Mouse (Mus musculus): ENCODE data around the gene Ak9. TPM values are rescaled to one million over a fixed set of nuclear protein-coding genes. Genes with fewer than 3 reads are reported as not detected.
A peak's percentile ranks its signal among the peaks of the same experiment; 100 is the strongest.

Gene Ak9
- polyA plus RNA-seq, 1 experiment from 2014 or later: 0.03 TPM

DNA sequence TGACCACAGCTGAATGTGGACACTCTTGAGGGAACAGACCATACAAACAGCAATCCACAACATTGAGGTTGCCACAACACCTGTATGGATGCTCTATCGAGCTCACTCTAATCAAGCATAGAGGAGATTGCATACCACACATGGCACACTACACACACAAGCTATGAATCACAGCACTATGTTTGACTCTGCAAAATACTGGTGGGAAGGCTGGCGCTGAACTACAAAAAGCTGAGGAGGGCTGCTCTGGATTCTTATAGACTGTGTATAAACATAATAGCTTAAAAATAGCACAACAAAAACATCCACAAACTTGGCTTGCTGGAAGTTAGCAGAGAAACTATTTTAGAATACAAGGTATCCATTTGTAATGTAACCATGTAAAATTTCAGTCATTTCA is 23.0 kb upstream of the Ak9 start:
- no peak for ATAC-seq (ENCODE audit: insufficient number of reproducible peaks, low FRiP score, low TSS enrichment, low read depth)
- Histone ChIP-seq H3K27ac (replicated peaks; ENCODE audit: low read depth, low read length) (no peak overlapping the region), H3K4me1 (ENCODE audit: control insufficient read depth, insufficient read depth, low read length) (no peaks in the 10 kb centered on the region), H3K9ac (ENCODE audit: low read length) (no peak overlapping the region), H3K4me2 (ENCODE audit: low read depth, severe bottlenecking) (no peak overlapping the region), H3K36me3 (ENCODE audit: control insufficient read depth, insufficient read depth, low read length) (no peaks in the 10 kb centered on the region), H3K9me3 (ENCODE audit: control insufficient read depth, low read length) (no peaks in the 10 kb centered on the region), H3K4me3 (ENCODE audit: low read depth, low read length) (no peak overlapping the region), H3K27me3 (ENCODE audit: control insufficient read depth, insufficient read depth, low read length) (no peaks in the 10 kb centered on the region)
- DNase-seq (ENCODE audit: low spot score): no peak
- 91% methylated on average over 2 of the region's 2 CpGs for WGBS

DNA sequence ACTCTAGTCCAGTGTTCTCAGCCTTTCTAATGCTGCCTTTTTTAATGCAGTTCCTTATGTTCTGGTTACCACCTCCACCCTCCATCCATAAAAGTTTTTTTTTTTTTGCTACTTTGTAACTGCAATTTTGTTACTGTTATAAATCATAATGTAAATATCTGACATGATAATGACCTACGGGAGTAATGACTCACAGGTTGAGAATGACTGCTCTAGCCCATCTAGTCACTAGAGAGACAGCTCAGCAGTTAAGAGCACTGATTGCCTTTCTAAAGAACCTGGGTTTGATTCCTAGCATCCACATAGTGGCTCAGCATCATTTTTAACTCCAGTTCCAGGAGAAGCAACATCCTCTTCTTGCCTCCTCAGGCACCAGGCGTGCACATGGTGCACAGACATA is 21.7 kb upstream of the Ak9 start:
- no peaks in the 10 kb centered on the region for H3K36me3 ChIP-seq (ENCODE audit: control insufficient read depth, insufficient read depth, low read length)
- no peak overlapping the region for H3K4me3 ChIP-seq (ENCODE audit: low read depth, low read length)
- H3K9ac ChIP-seq (ENCODE audit: low read length): no peak overlapping the region
- no peaks in the 10 kb centered on the region for H3K9me3 ChIP-seq (ENCODE audit: control insufficient read depth, low read length)
- ATAC-seq (ENCODE audit: insufficient number of reproducible peaks, low FRiP score, low TSS enrichment, low read depth): no peak
- no peak for DNase-seq (ENCODE audit: low spot score)
- no peaks in the 10 kb centered on the region for H3K27me3 ChIP-seq (ENCODE audit: control insufficient read depth, insufficient read depth, low read length)
- no peak overlapping the region for H3K4me2 ChIP-seq (ENCODE audit: low read depth, severe bottlenecking)
- H3K4me1 ChIP-seq (ENCODE audit: control insufficient read depth, insufficient read depth, low read length): no peaks in the 10 kb centered on the region
- 82% methylated on average over 2 of the region's 2 CpGs for WGBS
- H3K27ac ChIP-seq (replicated peaks; ENCODE audit: low read depth, low read length): no peak overlapping the region

DNA sequence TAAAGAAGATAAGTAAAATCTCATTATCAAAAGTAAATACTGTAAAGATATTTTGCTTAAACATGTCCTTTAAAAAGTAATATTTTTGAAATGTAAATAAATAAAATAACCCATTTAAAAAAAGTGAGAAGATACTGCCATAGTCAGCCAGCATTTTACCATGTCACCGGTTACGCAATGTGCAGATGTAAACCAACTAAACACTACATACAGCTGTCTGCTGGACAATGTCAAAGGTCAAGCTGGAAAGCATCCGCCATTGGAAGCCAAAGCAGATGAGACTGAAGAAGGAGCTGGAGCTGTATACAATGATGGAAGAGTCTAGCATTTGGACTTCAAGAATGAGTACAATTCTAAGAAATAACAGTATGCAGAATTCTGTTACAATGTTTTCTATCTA is 16.2 kb upstream of the Ak9 start:
- H3K27ac ChIP-seq (replicated peaks; ENCODE audit: low read depth, low read length): no peak overlapping the region
- no peak overlapping the region for H3K9ac ChIP-seq (ENCODE audit: low read length)
- H3K4me3 ChIP-seq (ENCODE audit: low read depth, low read length): no peak overlapping the region
- H3K4me2 ChIP-seq (ENCODE audit: low read depth, severe bottlenecking): no peak overlapping the region
- H3K36me3 ChIP-seq (ENCODE audit: control insufficient read depth, insufficient read depth, low read length): no peaks in the 10 kb centered on the region
- ATAC-seq (ENCODE audit: insufficient number of reproducible peaks, low FRiP score, low TSS enrichment, low read depth) (no peak), DNase-seq (ENCODE audit: low spot score) (no peak)
- 80% methylated on average over 3 of the region's 3 CpGs for WGBS
- H3K27me3 ChIP-seq (ENCODE audit: control insufficient read depth, insufficient read depth, low read length): no peaks in the 10 kb centered on the region
- no peaks in the 10 kb centered on the region for H3K9me3 ChIP-seq (ENCODE audit: control insufficient read depth, low read length)
- H3K4me1 ChIP-seq (ENCODE audit: control insufficient read depth, insufficient read depth, low read length): no peaks in the 10 kb centered on the region

DNA sequence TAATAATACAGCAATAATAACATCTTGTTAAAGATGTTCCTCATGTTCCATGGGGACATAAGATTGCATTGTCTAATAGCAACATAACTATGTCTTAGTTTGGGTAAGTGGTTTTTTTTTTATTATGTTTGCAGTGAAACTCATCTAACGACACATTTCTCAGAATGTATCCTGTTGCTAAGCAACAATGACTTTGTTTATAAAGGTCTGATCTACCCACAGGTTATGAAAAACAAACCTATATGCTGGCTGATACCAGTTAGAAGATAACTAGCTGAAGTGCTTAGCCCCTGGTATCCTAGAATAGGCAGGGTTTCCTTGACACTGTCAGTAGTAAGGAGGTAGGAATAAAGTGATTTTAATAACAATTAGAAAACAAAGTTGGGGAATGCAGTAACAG is 15.7 kb upstream of the Ak9 start:
- Histone ChIP-seq H3K4me1 (ENCODE audit: control insufficient read depth, insufficient read depth, low read length) (0 out of 2 replicates have a peak, but pooled peaks cover 1% of the 10 kb centered on the region), H3K27me3 (ENCODE audit: control insufficient read depth, insufficient read depth, low read length) (no peaks in the 10 kb centered on the region), H3K4me3 (ENCODE audit: low read depth, low read length) (no peak overlapping the region), H3K4me2 (ENCODE audit: low read depth, severe bottlenecking) (no peak overlapping the region), H3K9ac (ENCODE audit: low read length) (no peak overlapping the region), H3K9me3 (ENCODE audit: control insufficient read depth, low read length) (no peaks in the 10 kb centered on the region), H3K36me3 (ENCODE audit: control insufficient read depth, insufficient read depth, low read length) (no peaks in the 10 kb centered on the region), H3K27ac (replicated peaks; ENCODE audit: low read depth, low read length) (no peak overlapping the region)
- ATAC-seq (ENCODE audit: insufficient number of reproducible peaks, low FRiP score, low TSS enrichment, low read depth) (no peak), DNase-seq (ENCODE audit: low spot score) (no peak)
- 88% methylated on average over 1 of the region's 1 CpGs for WGBS

DNA sequence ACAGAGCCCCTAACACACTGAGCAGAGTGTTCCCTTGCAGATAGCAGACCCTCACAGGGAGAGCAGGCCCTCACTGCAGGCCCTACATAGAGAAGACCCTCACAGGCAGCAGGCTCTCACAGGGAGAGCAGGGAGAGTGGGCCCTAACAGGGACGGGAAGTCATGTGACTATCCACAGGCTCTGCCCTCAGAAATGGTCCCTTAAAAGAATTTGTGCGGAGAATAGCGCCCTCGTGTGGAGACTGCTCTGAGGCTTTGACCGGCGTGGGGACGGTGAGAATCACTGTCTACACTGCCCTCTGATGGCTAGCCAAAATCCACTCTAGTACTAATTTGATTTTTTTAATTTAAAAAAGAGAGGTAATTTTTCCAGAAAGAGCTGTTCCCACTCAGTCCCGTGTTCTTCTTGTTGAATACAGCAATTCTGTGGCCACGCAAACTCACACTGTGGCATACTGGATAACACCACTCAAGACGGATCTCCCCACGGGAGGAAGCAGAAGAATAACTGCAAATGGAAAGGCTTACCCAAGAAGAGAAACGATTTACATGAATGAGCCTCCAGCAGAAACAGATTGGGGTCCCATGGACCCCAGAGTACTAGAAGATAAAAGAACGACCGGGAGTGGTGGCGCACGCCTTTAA is 14.9 kb upstream of the Ak9 start:
- Histone ChIP-seq H3K27ac (replicated peaks; ENCODE audit: low read depth, low read length) (no peak overlapping the region), H3K9ac (ENCODE audit: low read length) (no peak overlapping the region), H3K9me3 (ENCODE audit: control insufficient read depth, low read length) (no peaks in the 10 kb centered on the region), H3K4me3 (ENCODE audit: low read depth, low read length) (no peak overlapping the region), H3K4me2 (ENCODE audit: low read depth, severe bottlenecking) (no peak overlapping the region), H3K27me3 (ENCODE audit: control insufficient read depth, insufficient read depth, low read length) (no peaks in the 10 kb centered on the region), H3K36me3 (ENCODE audit: control insufficient read depth, insufficient read depth, low read length) (no peaks in the 10 kb centered on the region), H3K4me1 (ENCODE audit: control insufficient read depth, insufficient read depth, low read length) (peaks cover 9% of the 10 kb centered on the region)
- WGBS: 38% methylated on average over 16 of the region's 16 CpGs
- ATAC-seq (ENCODE audit: insufficient number of reproducible peaks, low FRiP score, low TSS enrichment, low read depth) (peak; percentile 80), DNase-seq (ENCODE audit: low spot score) (peak; percentile 95)

DNA sequence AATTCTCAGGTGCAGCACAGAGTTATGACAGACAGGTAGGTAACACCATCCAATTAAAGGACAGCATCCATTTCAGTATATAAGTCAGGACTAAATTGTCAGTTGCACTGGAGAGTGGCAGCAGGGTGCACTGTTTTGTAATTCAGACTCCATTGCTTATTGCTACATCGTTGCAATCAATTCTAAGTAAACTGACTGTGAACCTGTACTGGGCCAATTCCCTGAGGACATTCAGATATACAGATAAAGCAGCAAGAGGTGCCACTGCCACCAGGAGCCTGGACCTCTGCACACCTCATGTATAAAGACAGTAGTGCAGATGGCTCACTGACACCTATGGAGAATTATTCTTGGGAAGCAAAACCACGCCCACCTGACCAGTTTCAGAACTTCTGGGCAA is 12.8 kb upstream of the Ak9 start:
- H3K27ac ChIP-seq (replicated peaks; ENCODE audit: low read depth, low read length): no peak overlapping the region
- H3K36me3 ChIP-seq (ENCODE audit: control insufficient read depth, insufficient read depth, low read length): no peaks in the 10 kb centered on the region
- H3K9me3 ChIP-seq (ENCODE audit: control insufficient read depth, low read length): no peaks in the 10 kb centered on the region
- no peak for DNase-seq (ENCODE audit: low spot score)
- peaks cover 9% of the 10 kb centered on the region for H3K4me1 ChIP-seq (ENCODE audit: control insufficient read depth, insufficient read depth, low read length)
- WGBS: 83% methylated on average over 2 of the region's 2 CpGs
- no peaks in the 10 kb centered on the region for H3K27me3 ChIP-seq (ENCODE audit: control insufficient read depth, insufficient read depth, low read length)
- H3K9ac ChIP-seq (ENCODE audit: low read length): no peak overlapping the region
- ATAC-seq (ENCODE audit: insufficient number of reproducible peaks, low FRiP score, low TSS enrichment, low read depth): no peak
- no peak overlapping the region for H3K4me3 ChIP-seq (ENCODE audit: low read depth, low read length)
- no peak overlapping the region for H3K4me2 ChIP-seq (ENCODE audit: low read depth, severe bottlenecking)

DNA sequence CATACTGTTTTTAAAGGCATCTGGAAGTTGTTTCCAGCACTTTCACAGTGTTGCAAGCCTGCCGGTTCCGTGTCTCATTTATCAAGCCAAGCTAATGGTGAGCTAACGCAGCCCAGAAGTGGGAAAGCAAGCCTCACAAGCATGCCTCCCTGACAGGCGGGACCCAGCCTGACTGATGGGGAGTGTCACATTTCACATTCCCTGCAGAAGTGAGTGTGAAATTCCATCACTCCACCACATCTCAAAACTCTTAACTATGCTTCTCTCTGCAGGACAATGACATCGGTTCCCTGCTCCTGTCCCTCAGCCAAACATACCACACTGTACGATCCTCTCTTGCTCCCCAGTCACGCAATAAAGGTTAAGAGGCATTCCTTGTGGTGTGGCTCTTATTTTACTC is 10.8 kb upstream of the Ak9 start:
- Histone ChIP-seq H3K9me3 (ENCODE audit: control insufficient read depth, low read length) (no peaks in the 10 kb centered on the region), H3K4me3 (ENCODE audit: low read depth, low read length) (no peak overlapping the region), H3K9ac (ENCODE audit: low read length) (no peak overlapping the region), H3K27ac (replicated peaks; ENCODE audit: low read depth, low read length) (peak overlapping the region; percentile 64), H3K4me1 (ENCODE audit: control insufficient read depth, insufficient read depth, low read length) (peaks cover 9% of the 10 kb centered on the region), H3K4me2 (ENCODE audit: low read depth, severe bottlenecking) (peak overlapping the region; percentile 24), H3K27me3 (ENCODE audit: control insufficient read depth, insufficient read depth, low read length) (no peaks in the 10 kb centered on the region), H3K36me3 (ENCODE audit: control insufficient read depth, insufficient read depth, low read length) (no peaks in the 10 kb centered on the region)
- peak; percentile 69; the same call in 1 of the 2 replicates for ATAC-seq (ENCODE audit: insufficient number of reproducible peaks, low FRiP score, low TSS enrichment, low read depth)
- under 1% methylated on average over 7 of the region's 7 CpGs for WGBS
- peak; percentile 78 for DNase-seq (ENCODE audit: low spot score)

DNA sequence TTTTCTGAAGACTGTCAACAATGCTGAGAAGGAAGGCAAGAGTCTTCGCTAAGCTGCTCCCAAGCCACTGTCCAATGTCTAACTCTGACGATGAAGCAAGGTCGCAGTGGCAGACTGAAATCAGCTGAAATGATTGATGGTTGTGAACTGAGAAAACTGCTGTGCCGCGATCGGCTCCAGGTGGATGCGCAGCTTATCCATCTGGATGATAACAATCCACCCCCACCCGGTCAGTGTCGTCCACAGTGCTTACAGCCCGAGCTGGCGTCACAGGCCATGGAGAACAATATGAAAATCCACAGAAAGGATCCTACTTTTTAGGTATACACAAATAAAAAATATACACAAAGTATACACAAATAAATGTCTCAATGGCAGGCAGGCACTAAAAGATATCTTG is 9.0 kb upstream of the Ak9 start:
- Histone ChIP-seq H3K36me3 (ENCODE audit: control insufficient read depth, insufficient read depth, low read length) (no peaks in the 10 kb centered on the region), H3K9me3 (ENCODE audit: control insufficient read depth, low read length) (no peaks in the 10 kb centered on the region), H3K27me3 (ENCODE audit: control insufficient read depth, insufficient read depth, low read length) (no peaks in the 10 kb centered on the region), H3K4me1 (ENCODE audit: control insufficient read depth, insufficient read depth, low read length) (peaks cover 9% of the 10 kb centered on the region), H3K4me2 (ENCODE audit: low read depth, severe bottlenecking) (no peak overlapping the region), H3K4me3 (ENCODE audit: low read depth, low read length) (no peak overlapping the region), H3K27ac (replicated peaks; ENCODE audit: low read depth, low read length) (no peak overlapping the region), H3K9ac (ENCODE audit: low read length) (no peak overlapping the region)
- 64% methylated on average over 11 of the region's 11 CpGs for WGBS
- DNase-seq (ENCODE audit: low spot score): no peak
- no peak for ATAC-seq (ENCODE audit: insufficient number of reproducible peaks, low FRiP score, low TSS enrichment, low read depth)

DNA sequence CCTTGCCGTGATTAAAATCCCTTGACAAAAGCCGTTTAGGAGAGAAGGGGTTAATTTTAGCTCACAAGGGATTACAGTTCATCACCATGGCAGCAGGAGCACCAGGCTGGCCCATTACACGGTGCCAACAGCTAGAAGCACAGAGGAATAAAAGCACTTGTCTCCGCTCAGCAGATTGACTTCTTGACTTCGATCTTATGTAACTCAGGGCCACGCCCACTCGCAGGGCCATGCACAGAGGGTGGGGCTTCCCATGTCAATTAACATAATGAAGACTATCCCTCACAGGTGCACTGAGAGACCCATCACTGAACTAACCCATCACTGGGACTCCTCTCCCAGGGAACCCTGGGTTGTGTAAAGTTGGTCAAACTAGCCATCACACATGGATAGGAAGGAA is 8.6 kb upstream of the Ak9 start:
- no peak overlapping the region for H3K9ac ChIP-seq (ENCODE audit: low read length)
- no peak overlapping the region for H3K4me3 ChIP-seq (ENCODE audit: low read depth, low read length)
- peaks cover 9% of the 10 kb centered on the region for H3K4me1 ChIP-seq (ENCODE audit: control insufficient read depth, insufficient read depth, low read length)
- no peaks in the 10 kb centered on the region for H3K27me3 ChIP-seq (ENCODE audit: control insufficient read depth, insufficient read depth, low read length)
- no peaks in the 10 kb centered on the region for H3K36me3 ChIP-seq (ENCODE audit: control insufficient read depth, insufficient read depth, low read length)
- 60% methylated on average over 7 of the region's 7 CpGs for WGBS
- no peaks in the 10 kb centered on the region for H3K9me3 ChIP-seq (ENCODE audit: control insufficient read depth, low read length)
- no peak for ATAC-seq (ENCODE audit: insufficient number of reproducible peaks, low FRiP score, low TSS enrichment, low read depth)
- no peak overlapping the region for H3K4me2 ChIP-seq (ENCODE audit: low read depth, severe bottlenecking)
- DNase-seq (ENCODE audit: low spot score): no peak
- no peak overlapping the region for H3K27ac ChIP-seq (replicated peaks; ENCODE audit: low read depth, low read length)
